Mouse (Mus musculus) right cerebral cortex, postnatal 36 days (tissue): ENCODE results near the gene Pcolce2.
A peak's percentile ranks its signal among the peaks of the same experiment; 100 is the strongest.
"Not testable (repeated sequence)": the region's sequence is repeated elsewhere in the genome, so short reads cannot be mapped to it uniquely, and the experiment has no call there.

Experiments used
- DNase-seq, 2 experiments: peaks; one replicate each; pipeline ENCODE4 v3.0.0; 2022; ENCODE audit warnings: low spot score in 2 of 2, mixed read lengths in 1 of 2

The Pcolce2 gene

DNA sequence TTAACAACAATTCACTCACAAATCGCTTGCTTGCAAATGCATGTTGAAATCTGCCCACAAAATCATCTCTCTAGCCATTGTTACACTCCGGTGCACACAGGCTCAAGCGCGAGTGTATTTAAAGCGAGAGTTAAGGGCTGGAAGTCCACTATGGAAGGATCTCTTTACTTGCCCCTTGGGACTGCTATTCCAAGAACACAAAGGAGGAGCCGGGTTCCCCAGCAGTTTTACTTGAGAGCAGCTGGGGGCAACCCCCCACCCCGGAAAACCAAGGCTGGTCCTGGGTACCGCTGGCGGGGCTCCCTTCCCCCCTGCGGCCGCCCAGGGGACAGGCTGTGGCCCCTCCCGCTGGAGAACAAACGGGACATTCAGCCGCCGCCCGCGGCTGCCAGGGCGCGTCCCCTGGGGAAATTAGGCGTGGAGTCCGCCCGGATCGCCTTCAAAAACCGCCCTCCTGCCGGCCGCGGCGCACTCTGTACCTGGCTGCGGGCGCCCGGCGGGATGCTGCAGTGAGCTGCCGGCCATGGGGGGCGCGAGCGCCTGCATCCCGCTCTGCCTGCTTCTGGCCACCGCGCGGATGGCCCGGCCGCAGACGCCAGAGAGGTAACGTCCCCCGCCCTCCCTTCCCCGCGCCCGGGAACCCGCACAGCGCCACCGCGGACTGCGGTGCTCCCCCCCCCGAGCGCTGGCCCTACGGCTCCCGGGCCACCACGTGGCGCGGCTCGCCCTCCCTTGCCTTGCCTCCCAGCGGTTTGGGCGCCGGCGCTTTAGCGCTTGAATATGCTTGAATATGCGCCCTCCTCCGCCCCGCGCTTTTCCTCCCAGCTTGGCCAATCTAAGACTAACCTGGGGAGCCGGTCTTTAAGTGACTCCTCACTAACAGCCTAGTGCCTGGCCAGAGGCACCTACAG lies at the start of gene Pcolce2:
TSS of gene Pcolce2 (plus strand) at position 331 of the 911 bp plus-strand sequence.
- peak in 1 of 2 experiments; percentile 3 for DNase-seq

GRCm38 (mm10) chr9:95588070-95588469 lies 49.3 kb upstream of the Pcolce2 start:
- DNase-seq: no peak

GRCm38 (mm10) chr9:95594291-95594690 lies 43.1 kb upstream of the Pcolce2 start:
- no peak for DNase-seq

DNA sequence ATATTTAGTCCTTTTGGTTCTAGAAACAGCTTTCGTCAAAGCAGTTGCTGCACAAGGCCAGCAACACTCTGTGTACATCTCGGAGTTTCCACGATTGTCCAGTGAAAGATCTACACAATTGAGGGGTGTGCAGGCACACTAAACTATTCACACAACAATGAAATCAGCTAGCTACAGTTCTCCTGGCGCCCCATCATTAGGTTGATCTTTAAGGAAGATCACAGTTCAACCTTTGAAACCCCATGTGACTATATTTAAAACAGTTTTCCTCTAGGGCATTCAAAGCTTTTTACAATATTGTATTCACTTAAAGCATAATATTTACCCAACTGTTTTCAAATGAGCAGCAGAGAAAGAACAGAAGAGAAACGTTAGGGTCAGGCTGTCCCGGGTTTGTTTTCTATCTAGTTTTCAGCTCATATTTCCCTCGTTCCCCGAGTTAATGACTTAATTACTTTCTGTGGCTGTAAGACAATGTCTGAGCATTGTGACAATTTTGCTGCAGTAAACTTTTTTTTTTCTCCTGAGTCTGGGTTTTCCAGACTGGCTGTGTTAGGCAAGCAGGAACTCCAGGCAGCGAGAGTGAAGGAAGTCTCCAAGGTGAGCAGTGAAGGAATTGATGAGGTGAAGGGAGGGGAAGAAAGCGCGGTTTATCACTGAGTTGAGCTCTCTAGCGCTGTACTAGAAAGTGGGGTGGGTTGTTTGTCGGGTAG lies 39.8 kb upstream of the Pcolce2 start:
- DNase-seq: no peak

- no peak for DNase-seq
These were observed 39.2 kb upstream of the Pcolce2 start for GRCm38 (mm10) chr9:95598179-95598721.

DNA sequence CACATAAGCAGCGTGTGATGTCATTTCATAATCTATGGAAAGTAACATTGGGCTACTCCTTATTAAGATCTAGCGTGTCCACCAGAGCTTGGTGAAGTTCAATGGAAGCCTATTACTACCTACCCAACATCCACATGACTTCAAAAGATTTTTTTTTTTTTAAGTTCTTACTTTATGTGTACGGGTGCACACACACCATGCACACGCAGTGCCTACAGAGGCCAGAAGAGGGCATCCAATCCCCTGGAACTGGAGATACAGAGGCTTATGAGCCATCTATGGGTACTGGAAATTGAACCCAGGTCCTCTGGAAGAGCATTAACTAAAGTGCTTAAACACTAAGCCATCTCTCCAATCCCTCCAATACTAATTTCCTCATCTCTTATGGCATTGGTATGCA lies 38.0 kb upstream of the Pcolce2 start:
- DNase-seq: no peak

- DNase-seq: no peak
These were observed 34.6 kb upstream of the Pcolce2 start for GRCm38 (mm10) chr9:95602849-95603248.

DNA sequence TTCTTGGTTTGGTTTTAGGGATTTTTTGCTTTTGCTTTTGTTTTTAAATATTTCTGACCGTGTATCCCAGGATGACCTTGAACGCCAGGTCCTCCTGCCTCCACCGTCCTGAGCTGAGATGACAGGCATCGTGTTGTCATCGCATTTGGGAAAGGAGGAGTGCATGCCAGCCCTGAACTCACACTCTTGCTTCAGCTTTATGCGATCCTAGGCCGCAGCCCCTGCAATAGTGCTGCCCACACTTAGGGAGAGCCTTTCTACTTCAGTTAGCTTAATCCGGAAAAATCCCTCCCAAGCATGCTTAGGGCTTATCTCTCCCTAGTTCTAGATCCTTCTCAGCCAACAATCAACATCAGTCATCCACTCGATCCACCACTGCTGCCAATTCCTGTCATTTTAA lies 34.1 kb upstream of the Pcolce2 start:
- no peak for DNase-seq

GRCm38 (mm10) chr9:95607196-95607595 lies 30.2 kb upstream of the Pcolce2 start:
- no peak for DNase-seq

DNA sequence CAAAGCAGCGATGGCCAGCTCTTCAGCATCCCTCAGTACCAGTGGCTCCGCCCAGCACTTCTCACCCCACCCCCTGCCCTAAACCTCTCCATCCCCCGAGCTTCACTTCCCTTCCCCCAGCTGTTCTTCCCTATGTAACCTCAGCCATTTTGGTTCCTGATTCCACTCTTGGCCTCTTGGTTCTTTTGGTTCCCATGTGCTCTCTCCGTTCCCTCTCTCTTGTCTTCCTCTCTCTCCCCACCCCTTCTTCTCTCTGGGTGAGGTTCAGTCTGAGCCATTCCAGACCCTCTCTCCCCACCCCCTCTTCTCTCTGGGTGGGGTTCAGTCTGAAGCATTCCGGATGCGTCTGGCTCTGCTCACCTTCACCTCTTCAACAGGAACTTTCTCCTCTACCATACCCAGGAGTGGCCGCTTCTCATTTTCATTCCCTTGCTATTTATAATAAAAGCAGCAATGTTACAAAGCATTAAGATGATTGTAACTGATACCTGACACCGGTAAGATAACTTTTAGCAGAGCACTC lies 25.1 kb upstream of the Pcolce2 start:
- DNase-seq: no peak

GRCm38 (mm10) chr9:95613426-95614127 lies 23.8 kb upstream of the Pcolce2 start:
- DNase-seq: no peak

DNA sequence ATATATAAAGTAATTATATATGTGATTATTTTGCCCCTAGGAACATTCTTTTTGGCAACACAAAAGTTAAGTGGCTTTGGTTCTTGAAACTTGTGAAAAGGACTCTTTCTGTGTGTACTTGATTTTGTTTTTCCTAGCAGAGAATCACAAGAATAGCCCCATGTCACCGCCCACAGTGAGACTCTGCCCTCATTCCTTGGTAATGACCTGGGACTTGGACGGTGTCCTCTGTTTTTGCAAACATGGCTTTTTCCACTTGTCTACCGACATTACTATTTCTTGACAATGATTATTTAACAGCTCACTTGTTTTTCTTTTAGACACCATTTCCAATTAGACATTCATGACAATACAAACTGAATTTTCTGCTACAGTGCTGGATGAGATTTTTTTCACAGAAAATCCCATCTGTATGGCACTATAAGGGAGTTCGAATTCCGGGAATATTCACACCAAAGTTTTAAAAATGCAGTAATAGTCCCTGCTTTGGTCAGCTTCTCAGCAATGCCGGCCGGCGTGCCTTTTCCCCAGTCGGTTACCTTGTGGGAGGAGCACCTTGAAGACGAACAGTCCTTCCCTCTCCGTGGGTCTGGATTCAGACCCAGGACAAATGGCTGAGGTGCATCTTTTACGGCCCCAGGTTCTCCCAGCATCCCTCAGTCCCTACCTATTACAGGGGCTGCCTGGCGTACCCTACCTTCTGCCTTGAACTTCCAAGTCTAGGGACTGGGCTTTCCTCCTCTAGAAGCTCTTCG lies 22.4 kb upstream of the Pcolce2 start:
- DNase-seq: no peak

DNA sequence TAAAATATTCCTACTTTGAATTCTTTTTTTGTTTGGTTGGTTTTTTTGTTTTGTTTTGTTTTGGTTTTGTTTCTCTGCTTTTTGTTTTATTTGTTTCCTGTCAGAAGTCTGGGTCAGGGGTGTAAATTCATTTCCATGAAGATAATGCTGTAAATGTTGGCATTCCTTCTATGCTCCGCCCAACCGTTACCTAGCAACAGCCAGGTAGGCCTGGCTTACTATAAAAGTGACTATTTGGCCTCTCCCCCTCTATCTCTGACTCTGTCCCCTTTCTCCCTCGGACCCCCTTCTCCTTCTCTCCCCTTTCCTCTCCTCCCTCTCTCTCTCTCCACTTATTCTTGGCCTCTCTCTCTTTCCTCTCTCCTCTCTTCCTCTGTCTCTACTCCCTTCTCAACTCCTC lies 21.4 kb upstream of the Pcolce2 start:
- no peak for DNase-seq

GRCm38 (mm10) chr9:95618572-95618971 lies 18.8 kb upstream of the Pcolce2 start:
- no peak for DNase-seq

DNA sequence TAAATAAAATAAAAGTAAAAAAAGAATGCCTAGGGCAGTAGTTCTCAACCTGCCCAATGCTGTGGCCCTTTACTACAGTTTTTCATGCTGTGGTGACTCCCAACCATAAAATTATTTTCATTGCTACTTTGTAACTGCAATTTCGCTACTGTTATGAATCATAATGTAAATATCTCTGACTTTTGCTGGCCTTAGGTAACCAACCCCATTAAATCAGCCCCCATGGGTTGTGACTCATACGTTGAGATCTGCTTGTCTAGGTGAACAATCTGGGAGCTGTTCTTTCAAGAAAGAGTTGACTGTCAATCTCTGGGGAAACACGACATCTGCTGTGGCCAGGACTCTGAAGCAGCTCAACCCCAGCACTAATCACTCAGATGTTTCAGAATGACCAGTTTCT lies 13.3 kb upstream of the Pcolce2 start:
- no peak for DNase-seq

GRCm38 (mm10) chr9:95628439-95628948 lies 8.9 kb upstream of the Pcolce2 start:
- no peak for DNase-seq

GRCm38 (mm10) chr9:95629561-95629960 lies 7.8 kb upstream of the Pcolce2 start:
- not testable (repeated sequence) for DNase-seq

DNA sequence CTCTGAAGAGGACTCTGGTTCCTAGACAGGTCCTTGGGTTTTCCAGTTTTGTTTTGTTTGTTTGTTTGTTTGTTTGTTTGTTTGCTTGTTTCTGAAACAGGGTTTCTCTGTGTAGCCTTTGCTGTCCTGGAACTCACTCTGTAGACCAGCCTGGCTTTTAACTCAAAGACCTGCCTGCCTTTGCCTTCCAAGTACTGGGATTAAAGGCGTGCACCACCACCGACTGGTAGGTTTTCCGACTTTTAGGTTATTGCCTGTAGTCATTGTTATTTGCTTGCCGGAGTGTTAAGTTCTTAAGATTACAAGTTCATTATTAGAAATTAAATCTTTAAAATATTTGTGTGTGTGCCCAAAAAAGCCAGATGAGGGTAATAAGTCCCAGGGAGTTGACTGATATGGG lies 1.0 kb upstream of the Pcolce2 start:
- DNase-seq: no peak

- no peak for DNase-seq
These were observed 2.5 kb downstream of the Pcolce2 start for GRCm38 (mm10) chr9:95639919-95640318.

GRCm38 (mm10) chr9:95645926-95646325 lies 8.5 kb downstream of the Pcolce2 start:
- DNase-seq: no peak

- no peak for DNase-seq
These were observed 16.0 kb downstream of the Pcolce2 start for GRCm38 (mm10) chr9:95653363-95653762.
